Mouse (Mus musculus) gastrocnemius, postnatal 10 days (tissue): ENCODE measurements around the gene Smarca2. TPM values are rescaled to one million over a fixed set of nuclear protein-coding genes. Genes with fewer than 3 reads are reported as not detected.

Experiments used
- DNase-seq: peaks from one replicate; pipeline ENCODE4 v3.0.0; 2021; ENCODE audit warnings: mixed read lengths
- long read RNA-seq, 2 experiments: library from polyadenylated mRNA; stranded (forward); transcript quantifications; one replicate each; pipeline ENCODE4 v2.0.0; 2021
- total RNA-seq, 2 experiments: library from RNA; stranded (reverse); gene quantifications; 2 replicates each; pipeline ENCODE4 v1.2.3; 2021

Gene Smarca2
- 10 to 100 TPM; 47.1 to 50.7 TPM for total RNA-seq
- long read RNA-seq, experiment 1, full-length matches to known transcripts, result 2 of 44 reads
- long read RNA-seq, experiment 1, partial matches to known transcripts, result 13 of 44 reads
- long read RNA-seq, experiment 1, other reads (novel, unspliced or antisense), result 29 of 44 reads
- long read RNA-seq, experiment 2, full-length matches to known transcripts, result 6 of 31 reads
- long read RNA-seq, experiment 2, partial matches to known transcripts, result 12 of 31 reads
- long read RNA-seq, experiment 2, other reads (novel, unspliced or antisense), result 13 of 31 reads

DNA sequence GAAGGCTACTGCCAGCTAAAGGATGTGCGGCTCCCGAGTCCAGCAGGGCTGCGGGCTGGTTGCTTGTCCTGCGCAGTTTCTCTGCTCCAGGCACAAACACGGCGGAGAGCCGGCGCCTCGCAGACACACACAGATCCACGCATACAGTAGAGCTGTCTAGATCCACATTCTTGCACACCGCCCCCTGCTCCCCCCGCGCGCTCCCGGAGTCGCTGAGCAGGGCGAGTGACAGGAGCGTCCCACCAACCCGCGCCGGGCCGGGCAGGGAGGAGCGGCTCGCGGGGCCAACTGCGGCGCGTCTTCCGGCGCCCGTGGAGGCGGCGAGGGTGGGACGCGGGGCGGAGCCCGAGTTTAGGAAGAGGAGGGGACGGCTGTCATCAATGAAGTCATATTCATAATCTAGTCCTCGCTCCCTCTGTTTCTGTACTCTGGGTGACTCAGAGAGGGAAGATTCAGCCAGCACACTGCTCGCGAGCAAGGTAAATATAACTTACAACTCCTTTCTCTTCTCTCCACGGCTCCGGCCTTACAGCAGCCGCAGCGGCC lies at the start of gene Smarca2:
TSS of gene Smarca2 (plus strand) at position 296 of the 546 bp plus-strand sequence.
- peak; percentile 97 for DNase-seq

- no peak for DNase-seq
Observed at GRCm38 (mm10) chr19:26564850-26565249, 40.0 kb upstream of the Smarca2 start.

DNA sequence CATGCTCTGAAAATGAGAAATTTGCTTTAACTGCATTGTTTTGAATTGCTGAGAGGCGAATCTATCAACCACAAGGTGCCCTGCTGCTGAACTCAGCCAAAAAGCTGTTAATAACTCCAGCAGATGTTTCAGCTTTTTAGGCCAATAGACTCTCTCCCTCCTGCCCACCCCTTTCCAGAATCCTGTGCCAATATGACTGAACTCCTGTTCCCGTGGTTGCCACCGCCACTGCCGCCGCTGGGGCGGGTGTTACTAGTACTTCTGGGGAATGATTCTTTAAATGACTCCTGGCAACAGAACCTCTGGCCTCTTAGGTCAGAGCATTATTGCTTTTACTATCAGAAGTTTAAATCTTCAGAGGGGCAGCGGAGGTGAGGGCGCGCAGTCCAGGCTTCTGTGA lies 38.7 kb upstream of the Smarca2 start:
- peak; percentile 19 for DNase-seq

- DNase-seq, result no peak
Observed at GRCm38 (mm10) chr19:26568236-26568635, 36.6 kb upstream of the Smarca2 start.

DNA sequence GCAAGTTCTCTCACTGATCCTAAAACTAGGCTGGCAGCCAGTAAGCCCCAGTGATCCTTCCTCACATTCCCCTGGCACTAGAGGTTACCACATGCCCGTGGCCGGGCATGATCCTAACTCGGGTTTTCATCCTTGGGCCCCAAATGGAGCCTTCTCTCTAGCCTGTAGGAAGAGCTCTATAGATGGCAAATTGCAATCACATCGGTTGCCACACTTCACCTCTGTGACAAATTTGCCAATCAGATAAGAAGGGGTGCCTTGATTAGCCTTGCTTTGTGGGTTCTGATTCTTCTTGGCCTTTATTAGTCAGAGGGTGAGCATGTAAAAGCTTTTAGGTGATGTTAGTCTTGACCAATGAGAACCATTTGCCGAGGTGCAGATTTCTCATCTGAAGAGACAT lies 35.9 kb upstream of the Smarca2 start:
- DNase-seq, result no peak

DNA sequence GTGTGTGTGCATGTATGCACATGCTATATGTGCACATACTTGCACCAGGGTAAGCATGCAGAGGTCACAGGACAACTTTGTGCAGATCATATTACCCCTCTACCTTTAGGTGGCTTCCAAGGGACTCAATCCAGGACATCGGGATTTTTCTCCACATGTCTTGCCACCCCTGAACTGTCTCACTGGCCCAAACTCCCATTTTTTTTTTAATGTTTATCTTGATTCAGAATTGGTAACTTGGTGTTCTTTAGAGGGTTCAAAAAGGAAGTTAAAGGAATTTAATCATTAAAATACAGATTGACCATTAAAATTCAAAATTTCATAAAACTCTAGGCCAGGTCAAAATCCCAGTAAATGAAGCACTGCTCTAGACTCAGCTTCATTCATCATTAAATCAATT lies 35.4 kb upstream of the Smarca2 start:
- DNase-seq, result no peak

DNA sequence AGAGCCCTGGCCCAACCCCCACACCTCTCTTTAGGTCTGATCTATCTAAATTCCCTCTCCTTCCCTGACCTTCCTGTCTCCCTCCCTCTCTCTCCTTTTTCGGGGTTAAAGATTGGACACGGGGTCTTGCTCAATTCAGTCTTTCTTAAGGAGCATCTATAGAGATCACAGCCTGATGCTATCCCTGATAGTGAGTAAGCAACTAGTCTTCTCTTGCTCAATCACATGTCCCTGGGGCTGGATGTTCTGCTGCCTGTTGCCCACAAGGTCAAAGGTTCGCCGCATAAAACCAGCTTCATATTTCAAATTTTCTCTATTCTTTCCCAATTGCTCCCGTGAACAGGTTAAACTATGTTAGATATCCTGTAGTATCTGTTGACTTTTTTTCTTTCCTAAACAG lies 25.2 kb upstream of the Smarca2 start:
- no peak for DNase-seq

- no peak for DNase-seq
Observed at GRCm38 (mm10) chr19:26580061-26580460, 24.8 kb upstream of the Smarca2 start.

- no peak for DNase-seq
Observed at GRCm38 (mm10) chr19:26594661-26595060, 10.2 kb upstream of the Smarca2 start.

GRCm38 (mm10) chr19:26601459-26601858 lies 3.4 kb upstream of the Smarca2 start:
- DNase-seq, result no peak

GRCm38 (mm10) chr19:26603296-26603860 lies 1.5 kb upstream of the Smarca2 start:
- no peak for DNase-seq

DNA sequence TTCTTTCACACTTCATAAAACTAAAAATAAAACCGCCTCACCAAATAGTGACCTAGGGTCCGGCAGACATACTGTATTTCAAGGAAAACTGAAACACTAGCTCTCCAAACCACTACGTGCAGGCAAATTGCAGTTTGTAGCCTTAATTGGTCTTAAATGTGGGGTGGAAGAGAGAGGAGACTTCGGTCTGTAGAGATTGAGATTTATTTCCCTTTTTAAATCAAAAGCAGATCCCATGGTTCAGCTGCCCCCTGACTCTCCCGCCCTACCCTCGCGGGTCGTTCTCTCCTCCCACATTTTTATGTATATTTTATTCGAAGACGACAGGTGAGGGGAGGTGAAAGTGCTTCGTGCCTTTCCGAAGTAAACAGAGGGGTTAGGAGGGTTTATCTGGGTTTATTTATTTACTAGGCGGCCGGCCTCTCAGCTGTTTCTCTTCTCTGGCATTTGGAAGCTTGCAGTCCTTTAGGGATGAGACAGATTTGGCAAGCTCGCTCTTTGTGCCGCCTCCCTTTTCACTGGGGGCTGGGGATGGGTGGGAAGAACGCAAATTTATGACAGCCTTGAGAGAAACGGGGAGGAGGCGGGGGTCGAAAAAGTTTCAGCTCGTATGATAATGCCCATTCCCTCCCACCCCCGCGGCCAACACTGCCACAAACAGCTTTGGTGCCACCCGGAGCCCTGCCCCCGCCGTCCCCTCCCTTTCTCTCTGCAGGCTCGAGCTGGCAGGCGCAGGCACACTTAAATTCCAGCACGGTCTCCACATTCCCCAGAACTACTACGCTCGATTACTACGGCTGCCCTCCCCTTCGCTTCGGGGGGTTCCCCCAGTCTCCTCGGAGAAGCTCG lies 720 bp upstream of the Smarca2 start:
- no peak for DNase-seq

DNA sequence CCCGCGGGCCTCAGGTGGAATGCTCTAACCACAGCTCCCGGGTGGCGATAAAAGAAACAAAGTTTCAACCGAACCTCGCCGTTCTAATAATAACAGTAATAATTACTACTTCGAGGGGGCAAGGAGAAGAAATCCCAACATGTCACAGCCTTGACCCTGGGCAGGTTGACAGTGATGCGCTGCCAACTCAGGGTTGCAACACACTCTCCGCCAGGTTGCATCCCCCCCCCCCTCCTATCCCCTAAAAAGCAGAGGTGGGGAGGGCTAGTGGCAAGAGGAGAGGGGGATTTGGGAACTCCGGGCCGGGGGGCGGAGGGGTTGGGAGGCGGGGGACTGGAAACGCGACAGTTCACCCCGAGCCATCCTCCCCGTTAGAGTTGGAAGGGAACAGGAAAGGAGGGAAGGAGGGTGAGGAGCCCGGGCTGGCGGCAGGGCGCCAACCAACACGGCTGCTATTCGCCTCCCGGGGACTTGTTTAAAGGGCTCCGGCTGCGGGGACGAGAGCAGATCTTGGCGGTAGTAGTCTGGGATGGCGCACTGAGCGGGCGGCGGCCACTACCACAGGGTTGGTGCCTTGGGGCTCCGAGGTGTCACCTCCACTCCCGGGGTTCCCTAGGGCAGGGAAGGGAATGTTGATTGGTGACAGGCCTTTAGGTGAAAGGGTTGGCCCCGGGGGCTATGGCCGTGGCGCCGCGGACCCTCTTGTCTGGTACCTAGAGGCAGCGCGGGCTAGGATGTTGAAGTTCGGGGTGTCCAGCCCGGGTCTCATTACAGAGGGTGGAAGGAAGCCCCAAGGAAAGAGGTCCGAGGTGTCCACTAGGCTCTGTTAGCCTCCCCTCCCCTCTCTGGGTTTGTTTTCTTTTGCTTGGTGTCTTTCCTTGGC lies 829 bp downstream of the Smarca2 start:
- DNase-seq, result peak; percentile 73

DNA sequence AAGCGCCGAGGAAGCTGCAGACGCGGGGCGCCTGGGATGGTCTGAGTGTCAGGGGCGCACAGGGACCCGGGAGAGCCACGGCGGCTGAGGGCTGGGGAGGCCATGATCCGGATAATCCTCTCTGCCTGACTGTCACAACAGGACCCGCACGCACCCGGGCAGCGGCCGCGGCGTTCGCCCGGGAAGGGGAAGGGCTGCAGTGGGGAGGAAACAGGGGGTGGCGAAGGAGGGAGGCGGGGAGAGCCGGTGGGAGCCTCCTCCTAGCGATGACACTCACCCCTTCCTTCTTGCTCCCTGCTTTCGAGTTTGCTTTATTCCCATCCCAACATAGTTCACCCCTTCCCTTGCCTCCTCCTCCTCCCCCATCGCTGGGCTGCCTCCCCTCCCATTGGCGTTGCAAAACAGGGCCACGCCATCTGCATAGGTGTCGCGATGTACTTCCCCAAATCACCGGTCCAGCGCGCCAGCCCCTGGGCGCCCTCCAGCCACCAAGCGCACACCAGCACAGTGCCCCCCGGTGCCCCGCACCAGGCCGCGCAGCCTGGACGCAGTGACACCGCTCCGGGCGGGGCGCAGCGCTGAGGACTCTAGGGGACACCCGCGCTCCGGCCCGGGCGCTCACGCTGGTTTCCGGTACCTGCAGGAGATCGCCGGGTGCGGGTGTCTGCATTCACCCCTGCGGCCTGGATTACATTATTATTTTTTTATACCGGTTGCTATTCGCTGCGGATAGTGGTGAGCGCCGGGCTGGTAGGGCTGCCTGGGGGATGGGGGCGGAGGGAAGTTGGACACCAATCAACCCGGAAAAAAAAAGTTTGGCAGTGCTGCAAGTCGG lies 1.7 kb downstream of the Smarca2 start:
- peak; percentile 67 for DNase-seq

DNA sequence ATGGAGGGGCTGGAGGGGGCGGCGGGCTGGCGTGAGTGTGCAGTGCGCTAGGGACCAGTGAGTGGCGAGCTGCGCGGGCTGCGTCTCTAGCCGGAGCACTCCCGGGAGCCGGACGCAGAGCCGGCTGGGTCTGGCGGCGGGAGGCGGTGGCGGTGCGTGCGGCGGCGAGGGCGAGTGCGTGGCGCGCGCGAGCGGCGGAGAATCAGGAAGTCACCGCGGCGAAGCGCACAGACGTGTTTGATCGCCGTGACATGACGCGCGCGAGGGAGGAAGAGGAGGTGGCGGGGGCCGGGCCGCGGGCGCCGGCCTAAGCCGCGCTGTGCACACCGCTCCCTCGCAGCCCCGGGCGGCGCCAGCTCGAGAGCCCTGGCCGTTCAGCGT lies 2.3 kb downstream of the Smarca2 start:
- peak; percentile 69 for DNase-seq

- peak; percentile 45 for DNase-seq
Observed at GRCm38 (mm10) chr19:26607551-26608433, 2.9 kb downstream of the Smarca2 start.

DNA sequence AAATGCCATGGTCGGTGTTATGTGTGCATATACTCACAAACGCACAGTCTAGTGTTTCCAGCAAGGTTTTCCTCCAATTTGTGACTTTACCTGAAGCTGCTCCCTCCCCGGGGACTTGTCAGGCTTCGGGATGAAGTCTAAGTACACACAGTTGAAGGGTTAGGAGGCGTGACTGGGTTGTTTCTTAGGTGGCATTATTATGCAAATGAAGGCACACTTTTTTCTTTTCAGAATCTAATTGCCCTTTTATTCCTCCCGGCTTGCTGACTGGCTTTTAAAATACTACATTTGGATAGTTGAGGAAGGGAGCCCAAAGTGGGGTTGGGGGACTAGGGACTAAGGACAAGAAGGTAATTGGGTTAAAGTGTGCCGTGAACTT lies 3.6 kb downstream of the Smarca2 start:
- DNase-seq, result no peak

DNA sequence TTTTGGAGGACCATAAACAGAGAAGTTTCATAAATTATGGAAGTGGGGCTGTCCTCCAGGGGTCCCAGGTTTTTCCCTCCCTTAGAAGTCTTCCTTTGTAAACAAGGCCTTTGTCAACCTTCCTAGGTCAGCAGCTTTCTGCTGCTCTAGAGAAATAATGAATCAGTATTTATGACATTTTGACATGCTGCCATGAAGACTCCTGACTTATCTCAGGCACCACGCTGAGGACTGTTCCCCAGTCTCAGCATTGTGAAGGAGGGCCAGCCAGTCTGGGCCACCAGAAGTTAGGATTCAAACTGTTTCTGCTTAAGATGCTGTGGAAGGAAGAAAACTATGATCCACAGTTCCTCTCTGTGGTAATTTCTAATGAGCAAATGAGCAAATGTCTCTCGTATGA lies 4.8 kb downstream of the Smarca2 start:
- no peak for DNase-seq

- no peak for DNase-seq
Observed at GRCm38 (mm10) chr19:26612995-26613394, 8.1 kb downstream of the Smarca2 start.

GRCm38 (mm10) chr19:26613665-26614064 lies 8.8 kb downstream of the Smarca2 start:
- DNase-seq, result no peak
